Mouse (Mus musculus) liver, embryonic 13.5 days (tissue): ENCODE results near the gene Clcn3. TPM values are rescaled to one million over a fixed set of nuclear protein-coding genes. Genes with fewer than 3 reads are reported as not detected.
A peak's percentile ranks its signal among the peaks of the same experiment; 100 is the strongest.

Experiments
- ATAC-seq: fragments of 200-750 bp; cut with Nextera tagmentation; 2 replicates; pipeline ENCODE4 v1.8.0; 2017; ENCODE audit warnings: low read depth, mild to moderate bottlenecking, moderate number of reproducible peaks, moderate library complexity
- DNase-seq: peaks from one replicate; pipeline ENCODE4 v3.0.0; 2022
- H3K27ac ChIP-seq: fragments of 300-500 bp; sonication (generic); 2 replicates; pipeline ENCODE4 v1.5.1; 2015; ENCODE audit warnings: moderate library complexity, mild to moderate bottlenecking, inconsistent platforms
- H3K27me3 ChIP-seq: fragments of 300-500 bp; sonication (generic); 2 replicates; pipeline ENCODE4 v1.6.1; 2015; ENCODE audit warnings: mild to moderate bottlenecking, inconsistent platforms
- H3K36me3 ChIP-seq: fragments of 300-500 bp; sonication (generic); 2 replicates; pipeline ENCODE4 v1.6.1; 2015; ENCODE audit warnings: mild to moderate bottlenecking, inconsistent platforms
- H3K4me1 ChIP-seq: fragments of 300-500 bp; sonication (generic); replicated peaks from 2 replicates; pipeline ENCODE4 v1.6.1; 2015; ENCODE audit warnings: inconsistent platforms
- H3K4me2 ChIP-seq: fragments of 300-500 bp; sonication (generic); 2 replicates; pipeline ENCODE4 v1.6.1; 2015; ENCODE audit warnings: inconsistent platforms, mild to moderate bottlenecking, moderate library complexity
- H3K4me3 ChIP-seq: fragments of 300-500 bp; sonication (generic); replicated peaks from 2 replicates; pipeline ENCODE4 v1.5.1; 2015; ENCODE audit warnings: mild to moderate bottlenecking, inconsistent platforms
- H3K9ac ChIP-seq: fragments of 300-500 bp; sonication (generic); 2 replicates; pipeline ENCODE4 v1.6.1; 2015; ENCODE audit warnings: mild to moderate bottlenecking, inconsistent platforms
- H3K9me3 ChIP-seq: fragments of 300-500 bp; sonication (generic); replicated peaks from 2 replicates; pipeline ENCODE4 v1.6.1; 2016; ENCODE audit warnings: inconsistent platforms
- WGBS: fragments of 180-500 bp; shearing (Covaris S2); methylation state at CpG from one replicate; pipeline ENCODE4 v1.1.7; 2015; ENCODE audit not compliant: insufficient replicate concordance; 5-methylcytosine and 5-hydroxymethylcytosine counted together
- polyA plus RNA-seq: library from polyadenylated mRNA; unstranded; fragments of >200 nt; fragmentation: Nextera tagmentation; extraction: Ambion mirVana; gene quantifications from 2 replicates; pipeline ENCODE4 v1.2.1, GENCODE M21; 2015

Clcn3 gene
- polyA plus RNA-seq, 1 experiment from 2014 or later = 35.8 TPM

DNA sequence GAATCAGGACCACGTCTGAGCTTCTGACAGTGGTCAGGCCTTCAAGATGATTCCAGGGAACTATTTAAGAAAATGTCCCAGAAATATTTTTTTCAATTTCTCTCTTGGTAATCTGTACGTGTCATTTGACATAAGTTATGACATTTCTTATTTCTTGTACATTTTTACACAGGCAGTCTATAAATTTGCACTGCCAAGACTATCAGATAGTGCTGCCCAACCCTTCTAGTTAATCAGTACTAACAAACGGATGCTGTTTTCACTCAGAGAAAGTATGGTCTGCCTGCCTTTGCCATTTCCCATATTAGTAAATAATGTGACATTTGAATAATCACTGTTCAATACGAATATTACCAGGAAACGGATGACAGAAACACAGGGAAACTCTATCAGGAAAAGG lies 30.3 kb downstream of the Clcn3 start:
- no peaks in the 10 kb centered on the region for H3K9me3 ChIP-seq
- H3K27me3 ChIP-seq = no peaks in the 10 kb centered on the region
- peak overlapping the region; percentile 89 for H3K27ac ChIP-seq
- WGBS = 19% methylated on average over 5 of the region's 5 CpGs
- H3K4me3 ChIP-seq = peak overlapping the region; percentile 54
- no peak for DNase-seq
- peak overlapping the region; percentile 65 for H3K9ac ChIP-seq
- H3K4me1 ChIP-seq = peaks cover 58% of the 10 kb centered on the region
- no peak for ATAC-seq
- peak overlapping the region; percentile 63 for H3K4me2 ChIP-seq
- H3K36me3 ChIP-seq = no peaks in the 10 kb centered on the region

DNA sequence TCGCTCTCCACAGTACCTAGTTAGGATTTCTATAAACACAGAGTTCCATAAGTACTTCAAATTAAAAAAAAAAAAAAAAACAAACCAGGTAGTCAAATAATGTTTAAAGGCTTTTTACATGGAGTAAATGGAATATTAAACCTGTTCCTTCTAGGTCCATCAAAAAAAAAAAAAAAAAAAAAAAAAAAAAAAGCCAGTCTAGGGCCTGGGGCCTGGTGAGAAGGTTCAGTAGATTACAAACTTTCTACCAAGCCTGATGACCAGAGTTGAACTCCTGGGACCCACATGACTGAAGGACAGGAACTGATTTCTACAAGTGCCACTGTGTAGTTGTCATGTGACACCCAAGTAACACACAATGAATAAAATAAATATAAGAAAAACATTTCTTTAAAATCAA lies 31.3 kb downstream of the Clcn3 start:
- Histone ChIP-seq H3K4me1 (peaks cover 47% of the 10 kb centered on the region), H3K9ac (peak overlapping the region; percentile 65; the same call in 1 of the 2 replicates), H3K9me3 (no peaks in the 10 kb centered on the region), H3K27ac (peak overlapping the region; percentile 89; the same call in 1 of the 2 replicates), H3K4me2 (peak overlapping the region; percentile 55), H3K4me3 (peak overlapping the region; percentile 54; the same call in 1 of the 2 replicates), H3K36me3 (no peaks in the 10 kb centered on the region), H3K27me3 (no peaks in the 10 kb centered on the region)
- 91% methylated on average over 1 of the region's 1 CpGs for WGBS
- no peak for ATAC-seq
- DNase-seq = no peak

- ATAC-seq = no peak
- Histone ChIP-seq H3K27ac (peak overlapping the region; percentile 80; the same call in 1 of the 2 replicates), H3K9ac (peak overlapping the region; percentile 50; the same call in 1 of the 2 replicates)
These were observed 31.8 kb downstream of the Clcn3 start for GRCm38 (mm10) chr8:60951271-60951670.

DNA sequence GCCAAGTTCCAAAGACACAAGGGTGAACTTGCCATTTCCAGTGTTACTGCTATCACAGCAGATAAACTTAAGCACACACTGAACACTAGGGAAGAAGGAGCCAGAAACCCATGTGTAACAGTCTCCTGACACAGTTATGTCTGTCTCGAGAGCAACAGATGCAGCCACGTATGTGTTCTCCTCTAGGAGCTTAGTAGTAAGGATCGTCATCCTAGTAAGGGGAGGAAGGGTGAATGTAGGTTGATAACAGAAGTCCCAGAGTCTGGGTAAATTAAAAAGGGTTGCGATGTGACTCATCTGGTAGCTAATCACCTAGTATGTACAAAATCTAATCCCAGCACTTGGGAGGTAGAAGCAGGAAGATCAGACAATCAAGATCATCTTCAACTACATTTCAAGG lies 33.2 kb downstream of the Clcn3 start:
- peak overlapping the region; percentile 79 for H3K27ac ChIP-seq
- H3K4me1 ChIP-seq = peaks cover 38% of the 10 kb centered on the region
- H3K27me3 ChIP-seq = no peaks in the 10 kb centered on the region
- ATAC-seq = no peak
- peak overlapping the region; percentile 43 for H3K4me2 ChIP-seq
- 27% methylated on average over 4 of the region's 4 CpGs for WGBS
- no peaks in the 10 kb centered on the region for H3K9me3 ChIP-seq
- H3K36me3 ChIP-seq = no peaks in the 10 kb centered on the region
- H3K4me3 ChIP-seq = no peak overlapping the region
- peak overlapping the region; percentile 37 for H3K9ac ChIP-seq
- no peak for DNase-seq

More at GRCm38 (mm10) chr8:60951271-60951670, 31.8 kb downstream of the Clcn3 start:
- Histone ChIP-seq H3K27me3 (no peaks in the 10 kb centered on the region), H3K36me3 (no peaks in the 10 kb centered on the region), H3K9me3 (no peaks in the 10 kb centered on the region), H3K4me3 (peak overlapping the region; percentile 23), H3K4me1 (peaks cover 43% of the 10 kb centered on the region), H3K4me2 (peak overlapping the region; percentile 55)
- DNase-seq = no peak
- WGBS = 79% methylated on average over 4 of the region's 4 CpGs

GRCm38 (mm10) chr8:60947503-60947902 lies 35.6 kb downstream of the Clcn3 start:
- peaks cover 35% of the 10 kb centered on the region for H3K4me1 ChIP-seq
- no peak overlapping the region for H3K27ac ChIP-seq
- no peak for ATAC-seq

DNA sequence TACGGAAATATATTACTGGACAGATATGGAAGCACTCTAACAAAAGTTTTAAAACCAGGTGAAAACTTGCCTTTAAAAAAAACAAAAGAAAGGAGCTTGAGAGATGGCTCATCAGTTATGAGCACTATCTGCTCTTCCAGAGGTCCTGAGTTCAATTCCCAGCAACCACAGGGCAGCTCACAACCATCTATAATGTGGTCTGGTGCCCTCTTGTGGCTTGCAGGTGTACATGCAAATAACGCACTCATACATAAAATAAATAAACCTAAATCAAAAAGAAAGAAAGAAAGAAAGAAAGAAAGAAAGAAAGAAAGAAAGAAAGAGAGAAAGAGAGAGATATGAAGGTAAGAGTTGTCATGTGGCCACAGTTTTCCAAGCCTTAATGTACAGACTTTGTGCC lies 40.2 kb downstream of the Clcn3 start:
- no peak overlapping the region for H3K27ac ChIP-seq
- no peak overlapping the region for H3K4me2 ChIP-seq
- peaks cover 33% of the 10 kb centered on the region for H3K4me1 ChIP-seq
- 96% methylated on average over 2 of the region's 2 CpGs for WGBS
- H3K9me3 ChIP-seq = no peaks in the 10 kb centered on the region
- ATAC-seq (no peak), DNase-seq (no peak)
- H3K9ac ChIP-seq = no peak overlapping the region
- no peaks in the 10 kb centered on the region for H3K27me3 ChIP-seq
- no peak overlapping the region for H3K4me3 ChIP-seq
- peaks cover 11% of the 10 kb centered on the region; the same call in 1 of the 2 replicates for H3K36me3 ChIP-seq

More at GRCm38 (mm10) chr8:60947503-60947902, 35.6 kb downstream of the Clcn3 start:
- H3K4me2 ChIP-seq = no peak overlapping the region
- no peak overlapping the region for H3K9ac ChIP-seq
- DNase-seq = no peak
- H3K36me3 ChIP-seq = no peaks in the 10 kb centered on the region
- H3K4me3 ChIP-seq = no peak overlapping the region
- H3K9me3 ChIP-seq = no peaks in the 10 kb centered on the region
- no peaks in the 10 kb centered on the region for H3K27me3 ChIP-seq

- peak overlapping the region; percentile 13 for H3K4me3 ChIP-seq
- peak overlapping the region; percentile 69 for H3K27ac ChIP-seq
- H3K4me1 ChIP-seq = peaks cover 42% of the 10 kb centered on the region
- peak overlapping the region; percentile 49 for H3K9ac ChIP-seq
- H3K4me2 ChIP-seq = peak overlapping the region; percentile 36
- H3K9me3 ChIP-seq = no peaks in the 10 kb centered on the region
- peaks cover 40% of the 10 kb centered on the region for H3K36me3 ChIP-seq
- no peaks in the 10 kb centered on the region for H3K27me3 ChIP-seq
- peak; percentile 83 for ATAC-seq
- DNase-seq = peak; percentile 42
- whole genome bisulfite sequencing = 19% methylated on average over 3 of the region's 3 CpGs
These were observed 44.2 kb downstream of the Clcn3 start for GRCm38 (mm10) chr8:60938717-60939424.

DNA sequence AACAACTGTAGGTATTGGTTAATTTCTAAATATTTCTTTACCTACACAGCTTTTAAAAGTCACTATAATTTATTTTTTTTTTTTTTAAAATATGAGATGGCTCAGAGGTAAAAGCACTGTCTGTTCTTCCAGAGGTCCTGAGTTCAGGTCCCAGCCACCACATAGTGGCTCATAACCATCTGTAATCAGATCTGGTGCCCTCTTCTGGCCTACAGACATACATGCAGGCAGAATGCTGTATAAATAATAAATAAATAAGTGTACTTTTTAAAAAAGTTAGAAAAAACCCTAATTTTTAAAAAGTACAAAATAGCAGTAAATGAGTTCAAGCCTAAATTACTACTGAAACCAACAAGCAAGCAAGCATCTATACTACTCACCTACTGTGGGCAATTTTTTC lies 49.5 kb downstream of the Clcn3 start:
- H3K4me1 ChIP-seq = peaks cover 20% of the 10 kb centered on the region
- no peak overlapping the region for H3K4me2 ChIP-seq
- no peaks in the 10 kb centered on the region for H3K27me3 ChIP-seq
- peaks cover 72% of the 10 kb centered on the region for H3K36me3 ChIP-seq
- no peak overlapping the region for H3K9ac ChIP-seq
- H3K27ac ChIP-seq = no peak overlapping the region
- H3K4me3 ChIP-seq = no peak overlapping the region
- ATAC-seq (no peak), DNase-seq (no peak)
- H3K9me3 ChIP-seq = no peaks in the 10 kb centered on the region

DNA sequence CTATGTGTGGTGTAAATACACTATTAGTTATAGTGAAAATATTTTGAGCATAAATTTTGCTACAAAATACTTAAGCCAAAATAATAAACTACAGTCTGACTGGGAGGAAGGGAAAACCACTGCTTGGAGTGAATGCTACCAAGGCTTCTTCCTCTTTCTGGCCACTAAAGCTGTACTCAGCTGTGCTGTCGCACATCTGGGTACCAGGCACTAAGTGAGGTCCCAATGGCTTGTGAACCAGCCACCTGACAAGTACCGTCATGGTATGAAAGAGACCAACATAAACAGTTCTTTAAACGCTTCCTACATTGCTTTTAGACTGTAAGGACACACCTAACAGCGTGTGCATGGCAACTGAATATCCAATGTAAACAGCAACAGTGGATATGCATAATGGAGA lies 62.9 kb downstream of the Clcn3 start:
- H3K4me3 ChIP-seq = no peak overlapping the region
- no peak for ATAC-seq
- no peak overlapping the region for H3K4me2 ChIP-seq
- DNase-seq = no peak
- no peaks in the 10 kb centered on the region for H3K9me3 ChIP-seq
- H3K9ac ChIP-seq = no peak overlapping the region
- H3K4me1 ChIP-seq = no peaks in the 10 kb centered on the region
- WGBS = 77% methylated on average over 4 of the region's 4 CpGs
- no peak overlapping the region for H3K27ac ChIP-seq
- peaks cover 75% of the 10 kb centered on the region for H3K36me3 ChIP-seq
- H3K27me3 ChIP-seq = no peaks in the 10 kb centered on the region

DNA sequence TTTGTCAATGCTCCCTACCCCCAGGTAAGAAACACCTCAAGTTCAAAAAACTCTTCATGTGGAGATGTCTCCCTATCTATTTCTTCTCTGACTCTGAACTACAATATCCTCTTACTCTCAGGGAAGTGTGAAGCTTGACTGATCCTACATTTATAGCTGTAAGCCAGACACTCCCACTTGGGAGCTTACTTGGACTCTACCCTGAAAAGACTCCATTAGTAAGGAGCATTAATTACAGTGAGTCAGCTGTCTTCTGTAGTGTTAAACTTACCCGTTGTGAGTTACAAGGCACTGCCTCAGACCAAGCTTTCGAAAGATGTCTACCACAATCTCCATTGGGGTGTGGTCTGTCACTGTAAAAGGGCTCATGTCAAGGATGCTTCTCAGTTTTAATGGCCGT lies 64.0 kb downstream of the Clcn3 start:
- H3K27ac ChIP-seq = no peak overlapping the region
- H3K4me3 ChIP-seq = no peak overlapping the region
- H3K9ac ChIP-seq = no peak overlapping the region
- DNase-seq = no peak
- no peaks in the 10 kb centered on the region for H3K4me1 ChIP-seq
- ATAC-seq = no peak
- H3K36me3 ChIP-seq = peaks cover 76% of the 10 kb centered on the region
- 87% methylated on average over 3 of the region's 3 CpGs for WGBS
- no peak overlapping the region for H3K4me2 ChIP-seq
- no peaks in the 10 kb centered on the region for H3K9me3 ChIP-seq
- H3K27me3 ChIP-seq = no peaks in the 10 kb centered on the region

DNA sequence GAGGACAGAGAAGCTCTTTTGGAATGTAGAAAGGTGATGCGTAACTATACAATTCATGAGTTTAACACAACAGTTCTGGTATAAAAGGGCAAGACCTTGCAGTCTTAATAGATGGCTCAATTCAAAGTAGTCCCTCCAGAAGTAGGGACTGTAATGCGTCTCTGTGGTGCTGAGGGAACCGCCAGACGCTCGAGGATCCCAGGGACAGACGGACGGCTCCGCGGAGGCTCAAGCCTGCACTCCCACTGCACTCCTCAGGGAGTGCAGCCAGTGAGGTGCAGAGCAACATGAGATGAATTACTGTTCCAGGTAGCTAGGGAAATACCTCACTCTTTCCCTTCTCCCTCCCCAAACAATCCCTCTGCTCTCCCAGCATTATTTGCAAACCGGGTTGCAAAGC lies 70.5 kb downstream of the Clcn3 start:
- Histone ChIP-seq H3K27me3 (no peaks in the 10 kb centered on the region), H3K27ac (no peak overlapping the region), H3K9ac (no peak overlapping the region), H3K4me3 (no peak overlapping the region), H3K4me1 (no peaks in the 10 kb centered on the region), H3K4me2 (no peak overlapping the region), H3K36me3 (peaks cover 85% of the 10 kb centered on the region), H3K9me3 (no peaks in the 10 kb centered on the region)
- DNase-seq = no peak
- ATAC-seq = no peak
- 84% methylated on average over 10 of the region's 10 CpGs for WGBS

DNA sequence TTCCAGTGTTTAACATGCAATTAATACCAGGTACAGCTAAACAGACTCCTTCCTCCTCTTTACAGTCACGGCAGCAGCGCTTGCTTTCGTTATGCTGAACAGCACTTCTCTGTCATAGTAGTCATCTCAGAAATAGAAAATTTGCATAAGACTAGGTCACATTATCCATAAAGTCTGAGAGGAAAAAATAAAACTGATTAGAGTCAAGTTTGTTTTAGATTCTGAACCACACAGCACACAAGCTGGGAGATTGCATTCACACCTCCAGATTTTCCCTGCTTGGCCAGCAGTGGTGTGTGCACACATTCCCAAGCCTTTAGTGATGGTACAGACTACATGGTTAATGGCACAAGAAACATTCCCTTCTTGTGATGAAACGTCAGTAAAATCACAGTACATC lies 71.0 kb downstream of the Clcn3 start:
- Histone ChIP-seq H3K27ac (no peak overlapping the region), H3K4me1 (no peaks in the 10 kb centered on the region), H3K27me3 (no peaks in the 10 kb centered on the region), H3K4me3 (no peak overlapping the region), H3K9ac (no peak overlapping the region), H3K9me3 (no peaks in the 10 kb centered on the region), H3K36me3 (peaks cover 83% of the 10 kb centered on the region), H3K4me2 (no peak overlapping the region)
- no peak for DNase-seq
- WGBS = 83% methylated on average over 4 of the region's 4 CpGs
- no peak for ATAC-seq
